Comparison of ENCODE assay signal across 7 mouse cellular contexts in the genomic region with DNA sequence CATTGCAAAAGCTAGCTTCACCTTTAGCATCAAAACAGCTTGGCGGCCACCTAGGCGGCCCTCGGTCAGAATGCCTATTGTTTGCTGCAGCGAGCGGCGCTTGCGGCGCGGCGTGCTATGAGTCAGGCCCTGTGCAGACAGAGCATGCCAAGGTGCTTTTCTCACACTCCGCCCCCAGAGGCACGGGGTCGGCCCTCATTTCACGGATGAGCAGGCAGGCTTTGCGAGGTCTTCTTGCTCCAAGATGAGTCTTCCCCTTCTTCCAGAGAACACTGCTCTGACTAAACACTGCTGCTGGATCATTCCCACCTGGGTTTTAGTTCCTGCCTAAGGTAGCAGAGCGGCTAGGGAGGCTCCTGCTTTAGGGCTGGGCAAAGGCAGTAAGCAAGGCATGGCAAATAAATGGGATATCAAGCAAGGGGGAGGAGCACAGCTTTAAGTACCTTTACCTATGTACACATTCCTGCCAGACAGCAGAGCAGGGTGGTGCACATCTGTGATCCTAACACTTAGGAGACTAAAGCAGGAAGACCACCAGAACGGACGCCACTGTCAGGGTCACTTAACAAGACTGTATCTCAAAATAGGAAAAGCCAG. TPM values are rescaled to one million over a fixed set of nuclear protein-coding genes. Genes with fewer than 3 reads are reported as not detected.
DNase-seq lines count a peak whose midpoint lies in the region; ATAC-seq and TF ChIP-seq lines count a peak whose summit lies in the region.

No protein-coding gene starts in this region.

- WGBS in embryonic facial prominence, embryonic 10.5 days, result 5% methylated on average over 18 of the region's 18 CpGs
- WGBS in hindbrain, embryonic 16.5 days, result 3% methylated on average over 18 of the region's 18 CpGs
- 15% methylated on average over 18 of the region's 18 CpGs for WGBS in liver, embryonic 12.5 days (ENCODE audit: insufficient replicate concordance)

- ATAC-seq in hindbrain, embryonic 16.5 days, result peak; percentile 54; the same call in 1 of the 2 replicates
- ATAC-seq in liver, embryonic 12.5 days, result no peak

- peak overlapping the region; percentile 46 for H3K9ac ChIP-seq in hindbrain, embryonic 16.5 days (ENCODE audit: low read depth, low read length)
- H3K9ac ChIP-seq in liver, embryonic 12.5 days, result 0 out of 2 replicates have a peak overlapping the region, but pooled peaks have one; percentile 9

- peak overlapping the region; percentile 48 for H3K4me2 ChIP-seq in hindbrain, embryonic 16.5 days (ENCODE audit: low read length)
- H3K4me2 ChIP-seq in liver, embryonic 12.5 days, result peak overlapping the region; percentile 38

- DNase-seq in Muller cell, postnatal 12 days (ENCODE audit: inconsistent ontology term), result peak; percentile 92
- peak; percentile 72 for DNase-seq in embryonic facial prominence, embryonic 10.5 days (ENCODE audit: low spot score)
- peak; percentile 81 for DNase-seq in retina, postnatal 1 day
- no peak for DNase-seq in thymus, postnatal 14 days

- no peaks in the 10 kb centered on the region for H3K27me3 ChIP-seq in E14TG2a.4 (ENCODE audit: insufficient read depth, low read length)
- peaks cover 15% of the 10 kb centered on the region for H3K27me3 ChIP-seq in embryonic facial prominence, embryonic 10.5 days (replicated peaks; ENCODE audit: low read depth, poor library complexity, severe bottlenecking)
- no peaks in the 10 kb centered on the region for H3K27me3 ChIP-seq in hindbrain, embryonic 16.5 days (replicated peaks; ENCODE audit: control insufficient read depth, insufficient read depth, low read length)
- peaks cover 26% of the 10 kb centered on the region for H3K27me3 ChIP-seq in liver, embryonic 12.5 days (replicated peaks)

- H3K9me3 ChIP-seq in E14TG2a.4 (ENCODE audit: low read length), result no peaks in the 10 kb centered on the region
- H3K9me3 ChIP-seq in embryonic facial prominence, embryonic 10.5 days, result no peaks in the 10 kb centered on the region
- no peaks in the 10 kb centered on the region for H3K9me3 ChIP-seq in hindbrain, embryonic 16.5 days (ENCODE audit: control insufficient read depth, low read length)
- H3K9me3 ChIP-seq in liver, embryonic 12.5 days (replicated peaks), result no peaks in the 10 kb centered on the region

- peaks cover 62% of the 10 kb centered on the region for H3K4me1 ChIP-seq in E14TG2a.4 (replicated peaks; ENCODE audit: low read depth, low read length)
- H3K4me1 ChIP-seq in embryonic facial prominence, embryonic 10.5 days, result peaks cover 33% of the 10 kb centered on the region
- H3K4me1 ChIP-seq in hindbrain, embryonic 16.5 days (ENCODE audit: control insufficient read depth, insufficient read depth, low read depth, low read length), result peaks cover 17% of the 10 kb centered on the region
- H3K4me1 ChIP-seq in liver, embryonic 12.5 days, result peaks cover 36% of the 10 kb centered on the region

- no peak for TF ChIP-seq CTCF in E14TG2a.4 (conservative IDR thresholded peaks at IDR 0.05; ENCODE audit: low read length)

- no peaks in the 10 kb centered on the region for H3K36me3 ChIP-seq in E14TG2a.4 (ENCODE audit: insufficient read depth, low read length)
- 0 out of 2 replicates have a peak, but pooled peaks cover 3% of the 10 kb centered on the region for H3K36me3 ChIP-seq in embryonic facial prominence, embryonic 10.5 days (replicated peaks)
- H3K36me3 ChIP-seq in hindbrain, embryonic 16.5 days (ENCODE audit: control insufficient read depth, insufficient read depth, low read length), result no peaks in the 10 kb centered on the region
- no peaks in the 10 kb centered on the region for H3K36me3 ChIP-seq in liver, embryonic 12.5 days

- H3K4me3 ChIP-seq in E14TG2a.4 (replicated peaks; ENCODE audit: low read length), result peak overlapping the region; percentile 62
- H3K4me3 ChIP-seq in embryonic facial prominence, embryonic 10.5 days, result peak overlapping the region; percentile 42
- no peak overlapping the region for H3K4me3 ChIP-seq in hindbrain, embryonic 16.5 days (ENCODE audit: low read length)
- no peak overlapping the region for H3K4me3 ChIP-seq in liver, embryonic 12.5 days

- H3K27ac ChIP-seq in embryonic facial prominence, embryonic 10.5 days (replicated peaks), result peak overlapping the region; percentile 49
- H3K27ac ChIP-seq in hindbrain, embryonic 16.5 days (ENCODE audit: low read depth, low read length), result peak overlapping the region; percentile 21; the same call in 1 of the 2 replicates
- no peak overlapping the region for H3K27ac ChIP-seq in liver, embryonic 12.5 days

RNA-seq across cellular contexts. Expression of gene Ddx6, which starts 5.7 kb away (rescaled TPM):
- polyA plus RNA-seq in embryonic facial prominence, embryonic 10.5 days (2016; fragmentation: Nextera tagmentation; extraction: Ambion mirVana), result 21.8 and 23.5 TPM in 2 replicates
- polyA plus RNA-seq in hindbrain, embryonic 16.5 days (2015; fragmentation: Nextera tagmentation; extraction: Ambion mirVana), result 12.5 and 14.6 TPM in 2 replicates
- 9.3 and 10.0 TPM in 2 replicates for polyA plus RNA-seq in liver, embryonic 12.5 days (2016; fragmentation: Nextera tagmentation; extraction: Ambion mirVana)

RNA-seq across cellular contexts. Expression of gene Cxcr5, which starts 37.3 kb away (rescaled TPM):
- not detected in 2 replicates for polyA plus RNA-seq in embryonic facial prominence, embryonic 10.5 days (2016; fragmentation: Nextera tagmentation; extraction: Ambion mirVana)
- polyA plus RNA-seq in hindbrain, embryonic 16.5 days (2015; fragmentation: Nextera tagmentation; extraction: Ambion mirVana), result not detected in 2 replicates
- 0.05 TPM in 1 of 2 replicates, not detected in the other for polyA plus RNA-seq in liver, embryonic 12.5 days (2016; fragmentation: Nextera tagmentation; extraction: Ambion mirVana)

Comparison
In these comparisons a context has a peak if more than half of its experiments do, and no peak if none do; other contexts are left out.
1. H3K4me3 ChIP-seq: peak in E14TG2a.4 (single experiment) and embryonic facial prominence, embryonic 10.5 days (single experiment); none in hindbrain, embryonic 16.5 days (single experiment) and liver, embryonic 12.5 days (single experiment).